Mouse (Mus musculus): Measurements from ENCODE around the gene Pacsin2. TPM values are rescaled to one million over a fixed set of nuclear protein-coding genes. Genes with fewer than 3 reads are reported as not detected.

Pacsin2 gene
- polyA plus RNA-seq, 1 experiment, result 108 TPM

- Histone ChIP-seq H3K4me1 (ENCODE audit: control insufficient read depth, insufficient read depth, low read length) (peaks cover 9% of the 10 kb centered on the region), H3K27ac (ENCODE audit: control insufficient read depth, insufficient read depth, low read depth, low read length) (no peak overlapping the region), H3K27me3 (ENCODE audit: control insufficient read depth, insufficient read depth, low read length) (no peaks in the 10 kb centered on the region), H3K4me3 (ENCODE audit: control insufficient read depth, low read depth, low read length) (no peak overlapping the region), H3K36me3 (ENCODE audit: control insufficient read depth, insufficient read depth, low read length) (no peaks in the 10 kb centered on the region)
- TF ChIP-seq POLR2A (IDR thresholded peaks at IDR 0.05; ENCODE audit: control insufficient read depth, low read depth, low read length), result no peak
- no peak for TF ChIP-seq CTCF (IDR thresholded peaks at IDR 0.05; ENCODE audit: control insufficient read depth, insufficient read depth, insufficient replicate concordance, low read depth, low read length)
These were observed 14.4 kb downstream of the Pacsin2 start for GRCm38 (mm10) chr15:83450007-83450406.

DNA sequence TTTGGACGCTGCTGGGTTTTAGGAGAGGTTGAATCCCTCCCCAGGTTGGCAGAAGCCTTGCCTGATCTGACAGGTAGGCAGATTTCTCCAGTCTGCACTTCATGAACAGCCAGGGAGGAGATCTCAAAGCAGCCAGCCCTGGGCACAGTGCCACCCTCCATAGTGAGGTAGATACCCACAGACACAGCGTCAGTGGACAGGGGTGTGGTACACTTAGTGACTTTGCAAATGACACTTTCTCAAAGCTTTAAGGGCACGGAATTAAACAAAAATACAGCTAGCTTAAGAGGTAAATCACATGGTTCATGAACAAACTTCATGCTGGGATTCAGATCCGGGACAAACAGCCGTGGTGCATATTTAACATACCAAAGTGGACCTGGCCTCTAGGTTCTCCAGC is 15.8 kb downstream of the Pacsin2 start:
- H3K27ac ChIP-seq (ENCODE audit: control insufficient read depth, insufficient read depth, low read depth, low read length), result peak overlapping the region; percentile 12; the same call in 1 of the 2 replicates
- TF ChIP-seq POLR2A (IDR thresholded peaks at IDR 0.05; ENCODE audit: control insufficient read depth, low read depth, low read length), result no peak; the same call in 1 of the 2 replicates
- TF ChIP-seq CTCF (IDR thresholded peaks at IDR 0.05; ENCODE audit: control insufficient read depth, insufficient read depth, insufficient replicate concordance, low read depth, low read length), result no peak
- H3K27me3 ChIP-seq (ENCODE audit: control insufficient read depth, insufficient read depth, low read length), result no peaks in the 10 kb centered on the region
- H3K4me1 ChIP-seq (ENCODE audit: control insufficient read depth, insufficient read depth, low read length), result peaks cover 13% of the 10 kb centered on the region
- H3K4me3 ChIP-seq (ENCODE audit: control insufficient read depth, low read depth, low read length), result peak overlapping the region; percentile 10
- no peaks in the 10 kb centered on the region for H3K36me3 ChIP-seq (ENCODE audit: control insufficient read depth, insufficient read depth, low read length)

DNA sequence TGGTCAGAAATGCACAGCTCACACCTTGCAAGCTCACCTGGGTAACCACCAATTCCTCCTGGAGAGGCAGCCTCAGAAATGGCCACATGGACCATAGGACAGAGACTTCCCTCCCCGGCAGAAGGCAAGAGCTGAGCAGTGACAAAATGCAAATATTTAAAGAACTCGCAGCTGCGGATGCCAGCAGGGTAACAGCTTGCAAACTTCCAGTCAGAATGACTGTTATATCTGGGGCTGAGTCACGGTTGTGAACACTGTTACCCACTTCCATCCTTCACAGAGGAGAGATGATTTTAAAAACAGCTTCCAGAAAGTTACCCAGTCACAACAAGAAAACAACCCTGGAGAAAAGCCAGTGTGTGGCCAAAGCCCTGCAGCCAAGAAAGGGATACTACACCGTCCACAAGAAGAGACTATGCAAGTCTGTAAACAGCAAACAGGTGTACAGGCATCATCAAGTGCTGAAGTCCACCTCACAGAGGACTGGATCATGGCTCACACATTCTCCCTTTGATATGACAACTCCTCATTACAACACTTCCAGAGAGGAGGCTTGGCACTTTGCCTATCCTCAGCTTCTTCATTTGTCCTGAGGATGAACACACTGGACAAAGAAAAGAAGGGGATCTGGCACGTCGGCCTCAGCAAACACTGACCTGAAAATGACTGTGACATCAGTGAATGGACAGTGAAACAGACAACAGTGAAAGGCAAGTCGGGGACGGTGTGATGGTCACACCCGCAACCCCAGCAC is 16.4 kb downstream of the Pacsin2 start:
- no peaks in the 10 kb centered on the region for H3K36me3 ChIP-seq (ENCODE audit: control insufficient read depth, insufficient read depth, low read length)
- H3K27ac ChIP-seq (ENCODE audit: control insufficient read depth, insufficient read depth, low read depth, low read length), result peak overlapping the region; percentile 44
- H3K4me1 ChIP-seq (ENCODE audit: control insufficient read depth, insufficient read depth, low read length), result peaks cover 12% of the 10 kb centered on the region
- no peaks in the 10 kb centered on the region for H3K27me3 ChIP-seq (ENCODE audit: control insufficient read depth, insufficient read depth, low read length)
- H3K4me3 ChIP-seq (ENCODE audit: control insufficient read depth, low read depth, low read length), result peak overlapping the region; percentile 10
- no peak for TF ChIP-seq CTCF (IDR thresholded peaks at IDR 0.05; ENCODE audit: control insufficient read depth, insufficient read depth, insufficient replicate concordance, low read depth, low read length)
- no peak; the same call in 1 of the 2 replicates for TF ChIP-seq POLR2A (IDR thresholded peaks at IDR 0.05; ENCODE audit: control insufficient read depth, low read depth, low read length)

DNA sequence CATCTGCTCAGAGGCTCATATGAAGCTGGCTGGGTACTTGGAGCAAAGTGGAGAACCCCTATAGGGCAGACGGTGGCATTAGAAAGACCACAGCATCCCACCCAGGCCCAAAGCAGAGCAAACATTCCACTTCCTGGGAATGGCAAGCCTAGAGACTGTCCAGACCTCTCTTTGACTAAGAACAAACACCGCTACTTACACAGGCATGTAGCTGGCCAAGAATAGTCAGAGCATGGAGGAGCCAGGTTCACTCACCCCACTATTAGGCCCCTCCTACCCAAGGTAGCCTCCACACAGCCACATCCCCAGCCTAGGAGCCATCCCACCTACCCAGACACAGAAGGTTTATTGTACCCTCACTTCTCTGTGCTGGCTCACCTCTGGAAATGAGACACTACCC is 18.5 kb downstream of the Pacsin2 start:
- H3K27me3 ChIP-seq (ENCODE audit: control insufficient read depth, insufficient read depth, low read length), result no peaks in the 10 kb centered on the region
- H3K4me3 ChIP-seq (ENCODE audit: control insufficient read depth, low read depth, low read length), result no peak overlapping the region

GRCm38 (mm10) chr15:83445383-83445782 is 19.0 kb downstream of the Pacsin2 start:
- Histone ChIP-seq H3K27me3 (ENCODE audit: control insufficient read depth, insufficient read depth, low read length) (no peaks in the 10 kb centered on the region), H3K36me3 (ENCODE audit: control insufficient read depth, insufficient read depth, low read length) (no peaks in the 10 kb centered on the region), H3K4me1 (ENCODE audit: control insufficient read depth, insufficient read depth, low read length) (peaks cover 10% of the 10 kb centered on the region), H3K27ac (ENCODE audit: control insufficient read depth, insufficient read depth, low read depth, low read length) (no peak overlapping the region), H3K4me3 (ENCODE audit: control insufficient read depth, low read depth, low read length) (no peak overlapping the region)
- no peak for TF ChIP-seq CTCF (IDR thresholded peaks at IDR 0.05; ENCODE audit: control insufficient read depth, insufficient read depth, insufficient replicate concordance, low read depth, low read length)
- no peak for TF ChIP-seq POLR2A (IDR thresholded peaks at IDR 0.05; ENCODE audit: control insufficient read depth, low read depth, low read length)

More for the DNA sequence above, 18.5 kb downstream of the Pacsin2 start:
- Histone ChIP-seq H3K4me1 (ENCODE audit: control insufficient read depth, insufficient read depth, low read length) (peaks cover 10% of the 10 kb centered on the region), H3K36me3 (ENCODE audit: control insufficient read depth, insufficient read depth, low read length) (no peaks in the 10 kb centered on the region), H3K27ac (ENCODE audit: control insufficient read depth, insufficient read depth, low read depth, low read length) (no peak overlapping the region)
- TF ChIP-seq POLR2A (IDR thresholded peaks at IDR 0.05; ENCODE audit: control insufficient read depth, low read depth, low read length) (no peak), CTCF (IDR thresholded peaks at IDR 0.05; ENCODE audit: control insufficient read depth, insufficient read depth, insufficient replicate concordance, low read depth, low read length) (no peak)

- H3K27ac ChIP-seq (ENCODE audit: control insufficient read depth, insufficient read depth, low read depth, low read length), result no peak overlapping the region
- H3K4me1 ChIP-seq (ENCODE audit: control insufficient read depth, insufficient read depth, low read length), result peaks cover 10% of the 10 kb centered on the region
- no peak overlapping the region for H3K4me3 ChIP-seq (ENCODE audit: control insufficient read depth, low read depth, low read length)
- TF ChIP-seq CTCF (IDR thresholded peaks at IDR 0.05; ENCODE audit: control insufficient read depth, insufficient read depth, insufficient replicate concordance, low read depth, low read length) (no peak), POLR2A (IDR thresholded peaks at IDR 0.05; ENCODE audit: control insufficient read depth, low read depth, low read length) (no peak)
- no peaks in the 10 kb centered on the region for H3K36me3 ChIP-seq (ENCODE audit: control insufficient read depth, insufficient read depth, low read length)
- H3K27me3 ChIP-seq (ENCODE audit: control insufficient read depth, insufficient read depth, low read length), result no peaks in the 10 kb centered on the region
These were observed 20.0 kb downstream of the Pacsin2 start for GRCm38 (mm10) chr15:83444425-83444824.

DNA sequence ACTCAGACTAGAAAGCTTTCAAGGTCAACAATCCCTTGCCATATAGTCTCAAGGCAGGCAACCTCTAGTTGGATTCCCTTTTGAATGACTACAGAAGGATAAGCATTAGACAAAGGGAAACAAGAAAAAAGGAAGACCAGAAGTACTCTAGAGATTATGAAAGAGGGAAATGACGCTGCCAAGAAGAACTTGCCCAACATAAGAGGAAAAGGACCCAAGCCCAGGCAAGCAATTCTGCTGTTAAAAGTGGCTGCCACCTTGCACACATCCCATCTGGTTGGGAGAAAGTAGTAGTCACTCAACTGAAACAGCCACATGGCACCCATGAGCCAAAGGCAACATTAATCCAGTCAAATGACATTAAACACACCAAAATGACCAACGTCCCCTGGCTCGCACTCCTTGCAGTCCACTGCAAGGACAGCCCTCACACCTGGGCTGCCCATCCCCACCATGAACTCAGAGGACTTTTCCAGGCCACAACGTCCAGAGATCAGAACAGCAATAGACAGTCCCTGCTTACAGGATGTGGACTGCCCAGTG is 21.8 kb downstream of the Pacsin2 start:
- Histone ChIP-seq H3K4me3 (ENCODE audit: control insufficient read depth, low read depth, low read length) (no peak overlapping the region), H3K4me1 (ENCODE audit: control insufficient read depth, insufficient read depth, low read length) (peaks cover 10% of the 10 kb centered on the region), H3K27me3 (ENCODE audit: control insufficient read depth, insufficient read depth, low read length) (no peaks in the 10 kb centered on the region), H3K27ac (ENCODE audit: control insufficient read depth, insufficient read depth, low read depth, low read length) (no peak overlapping the region), H3K36me3 (ENCODE audit: control insufficient read depth, insufficient read depth, low read length) (no peaks in the 10 kb centered on the region)
- TF ChIP-seq CTCF (IDR thresholded peaks at IDR 0.05; ENCODE audit: control insufficient read depth, insufficient read depth, insufficient replicate concordance, low read depth, low read length) (no peak), POLR2A (IDR thresholded peaks at IDR 0.05; ENCODE audit: control insufficient read depth, low read depth, low read length) (no peak)
